Mouse (Mus musculus) gonadal fat pad, adult 2 months (tissue): ENCODE measurements around the gene Rab11a. TPM values are rescaled to one million over a fixed set of nuclear protein-coding genes. Genes with fewer than 3 reads are reported as not detected.
"Not testable (repeated sequence)": the region's sequence is repeated elsewhere in the genome, so short reads cannot be mapped to it uniquely, and the experiment has no call there.

Experiments used
- DNase-seq: peaks from one replicate; pipeline ENCODE4 v3.0.0-alpha.2; 2012; ENCODE audit warnings: low read depth
- polyA plus RNA-seq: library from polyadenylated mRNA; depleted of rRNA; stranded (reverse); fragments of >200 nt; gene quantifications from 2 replicates; pipeline ENCODE4 v1.2.3, GENCODE M21; 2012

Rab11a gene
- polyA plus RNA-seq, 1 experiment: 124 TPM

- DNase-seq: no peak
Observed at GRCm38 (mm10) chr9:64742453-64742852, 4.9 kb upstream of the Rab11a start.

- no peak for DNase-seq
Observed at GRCm38 (mm10) chr9:64739001-64739400, 1.4 kb upstream of the Rab11a start.

- peak; percentile 38 for DNase-seq
Observed at GRCm38 (mm10) chr9:64736639-64737405, 736 bp downstream of the Rab11a start.

GRCm38 (mm10) chr9:64736076-64736638, 1.4 kb downstream of the Rab11a start:
- DNase-seq: peak; percentile 17

GRCm38 (mm10) chr9:64734992-64735391, 2.6 kb downstream of the Rab11a start:
- DNase-seq: not testable (repeated sequence)

GRCm38 (mm10) chr9:64734166-64734565, 3.4 kb downstream of the Rab11a start:
- DNase-seq: no peak

- no peak for DNase-seq
Observed at GRCm38 (mm10) chr9:64731029-64731560, 6.5 kb downstream of the Rab11a start.

- no peak for DNase-seq
Observed at GRCm38 (mm10) chr9:64726454-64726853, 11.1 kb downstream of the Rab11a start.

- no peak for DNase-seq
Observed at GRCm38 (mm10) chr9:64719526-64720163, 17.9 kb downstream of the Rab11a start.

GRCm38 (mm10) chr9:64710291-64710690, 27.3 kb downstream of the Rab11a start:
- not testable (repeated sequence) for DNase-seq

- DNase-seq: no peak
Observed at GRCm38 (mm10) chr9:64704073-64704840, 33.3 kb downstream of the Rab11a start.

GRCm38 (mm10) chr9:64703420-64703965, 34.1 kb downstream of the Rab11a start:
- DNase-seq: no peak

- DNase-seq: no peak
Observed at GRCm38 (mm10) chr9:64702937-64703336, 34.6 kb downstream of the Rab11a start.

GRCm38 (mm10) chr9:64702391-64702790, 35.2 kb downstream of the Rab11a start:
- DNase-seq: no peak

- no peak for DNase-seq
Observed at GRCm38 (mm10) chr9:64701651-64702050, 35.9 kb downstream of the Rab11a start.

- no peak for DNase-seq
Observed at GRCm38 (mm10) chr9:64700451-64701311, 36.9 kb downstream of the Rab11a start.

- DNase-seq: no peak
Observed at GRCm38 (mm10) chr9:64698586-64698985, 39.0 kb downstream of the Rab11a start.

GRCm38 (mm10) chr9:64697677-64698076, 39.9 kb downstream of the Rab11a start:
- DNase-seq: no peak

- no peak for DNase-seq
Observed at GRCm38 (mm10) chr9:64697006-64697405, 40.6 kb downstream of the Rab11a start.

GRCm38 (mm10) chr9:64696404-64696803, 41.2 kb downstream of the Rab11a start:
- DNase-seq: peak; percentile 20

GRCm38 (mm10) chr9:64695266-64695665, 42.3 kb downstream of the Rab11a start:
- no peak for DNase-seq
